Mouse (Mus musculus) myocyte (in vitro differentiated cells): Measurements from ENCODE around the gene Dnajc9.

Experiments
- CEBPB ChIP-seq: IDR thresholded peaks from 2 replicates; pipeline ENCODE4 v1.6.1; 2011; ENCODE audit warnings: mild to moderate bottlenecking, moderate library complexity; ENCODE audit not compliant: poor library complexity, insufficient read depth, severe bottlenecking
- E2F4 ChIP-seq: IDR thresholded peaks from one replicate; pipeline ENCODE4 v1.6.1; 2011; ENCODE audit warnings: mild to moderate bottlenecking, control low read depth, moderate library complexity; ENCODE audit not compliant: insufficient read depth
- MAX ChIP-seq: IDR thresholded peaks from one replicate; pipeline ENCODE4 v1.6.1; 2011; ENCODE audit warnings: low read depth, mild to moderate bottlenecking, control low read depth
- MYOD1 ChIP-seq, 3 experiments: IDR thresholded peaks; one replicate each; pipeline ENCODE4 v1.6.1; 2011; ENCODE audit warnings: control low read depth in 2 of 3, low read depth in 2 of 3, mild to moderate bottlenecking in 2 of 3, moderate library complexity in 1 of 3; ENCODE audit not compliant: insufficient read length in 2 of 3, control insufficient read depth in 1 of 3
- POLR2A ChIP-seq: IDR thresholded peaks from one replicate; pipeline ENCODE4 v1.6.1; 2011; ENCODE audit warnings: low read depth, mild to moderate bottlenecking, control low read depth, moderate library complexity; ENCODE audit not compliant: insufficient read length
- POLR2AphosphoS2 ChIP-seq: IDR thresholded peaks from one replicate; pipeline ENCODE4 v1.6.1; 2011; ENCODE audit warnings: low read depth, control low read depth; ENCODE audit not compliant: insufficient read length
- REST ChIP-seq: IDR thresholded peaks from one replicate; pipeline ENCODE4 v1.6.1; 2011; ENCODE audit warnings: mild to moderate bottlenecking, control low read depth, moderate library complexity; ENCODE audit not compliant: insufficient read depth, insufficient read length
- TCF12 ChIP-seq: IDR thresholded peaks from one replicate; pipeline ENCODE4 v1.6.1; 2011; ENCODE audit warnings: mild to moderate bottlenecking, control low read depth; ENCODE audit not compliant: poor library complexity, insufficient read depth, severe bottlenecking
- TCF3 ChIP-seq: IDR thresholded peaks from one replicate; pipeline ENCODE4 v1.6.1; 2011; ENCODE audit warnings: low read depth, control low read depth; ENCODE audit not compliant: insufficient read length
- USF1 ChIP-seq: IDR thresholded peaks from one replicate; pipeline ENCODE4 v1.6.1; 2011; ENCODE audit warnings: low read depth, mild to moderate bottlenecking, control low read depth, moderate library complexity

DNA sequence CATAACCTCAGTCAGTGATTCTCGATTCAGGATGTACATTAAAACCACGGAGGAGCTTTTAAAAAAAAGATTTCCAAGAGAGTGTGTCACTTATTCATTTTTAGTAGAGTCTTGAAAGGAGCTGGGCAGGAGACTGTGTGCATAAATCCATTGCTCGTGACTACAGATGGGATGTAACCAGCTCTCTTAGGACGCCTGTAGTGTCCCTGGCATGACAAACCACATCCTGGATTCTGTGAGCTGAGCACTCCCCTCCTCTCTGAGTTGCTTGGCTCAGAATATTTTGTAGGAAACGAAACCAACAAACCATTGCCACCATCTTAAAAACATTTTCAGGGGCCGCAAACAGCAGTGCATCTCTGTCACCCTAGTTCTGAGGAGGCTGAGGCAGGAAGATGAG lies 48.3 kb upstream of the Dnajc9 start:
- TF ChIP-seq MYOD1 (IDR thresholded peaks at IDR 0.05; ENCODE audit: control insufficient read depth in 1 of 3, insufficient read length in 2 of 3, low read depth in 2 of 3) (no peak), CEBPB (no peak), POLR2A (no peak), E2F4 (no peak), USF1 (no peak), POLR2AphosphoS2 (no peak), TCF12 (no peak), MAX (no peak), REST (no peak), TCF3 (no peak)
